ENCODE assay signal across 24 mouse cellular contexts in genomic region chr4:127091188-127091587, GRCm38 (mm10).
"Had no signal": no experiment of that assay in that cellular context is flagged by ENCODE, and none has a peak within 500 bp of the region (broad histone marks: within the 10 kb centered on the region; RNA-seq: fewer than 3 reads in every experiment).

No protein-coding gene starts in this region.

- DNase-seq: cerebellum, adult 9-11 months; cerebellum, postnatal 10 days; cerebellum, postnatal 14 days; cerebellum, postnatal 25 days; cerebellum, postnatal 36 days; embryo, embryonic 11 days; forebrain, postnatal 0 days; gastrocnemius, adult 2 months; gastrocnemius, postnatal 10 days; gastrocnemius, postnatal 14 days; gastrocnemius, postnatal 25 days; gastrocnemius, postnatal 36 days; heart, adult 18-20 months; heart, adult 2 months had no signal

- H3K4me3 ChIP-seq: embryonic facial prominence, embryonic 10.5 days; embryonic facial prominence, embryonic 12.5 days; embryonic facial prominence, embryonic 13.5 days; embryonic facial prominence, embryonic 15.5 days; erythroblast, embryonic 14.5 days; forebrain, embryonic 10.5 days; forebrain, embryonic 12.5 days; forebrain, embryonic 13.5 days; forebrain, embryonic 15.5 days; gastrocnemius, adult 2 months; heart, adult 2 months; heart, embryonic 10.5 days had no signal

- H3K9ac ChIP-seq: embryonic facial prominence, embryonic 12.5 days; embryonic facial prominence, embryonic 13.5 days; embryonic facial prominence, embryonic 15.5 days; forebrain, embryonic 12.5 days; forebrain, embryonic 13.5 days; forebrain, embryonic 15.5 days; forebrain, postnatal 0 days had no signal

- H3K27me3 ChIP-seq: embryonic facial prominence, embryonic 12.5 days; embryonic facial prominence, embryonic 13.5 days; embryonic facial prominence, embryonic 15.5 days; forebrain, embryonic 12.5 days; forebrain, embryonic 13.5 days; forebrain, embryonic 15.5 days had no signal

- H3K4me1 ChIP-seq: embryonic facial prominence, embryonic 10.5 days; embryonic facial prominence, embryonic 12.5 days; embryonic facial prominence, embryonic 13.5 days; embryonic facial prominence, embryonic 15.5 days; forebrain, embryonic 10.5 days; forebrain, embryonic 12.5 days; forebrain, embryonic 13.5 days; forebrain, embryonic 15.5 days; heart, embryonic 10.5 days had no signal

- H3K9me3 ChIP-seq: embryonic facial prominence, embryonic 10.5 days; embryonic facial prominence, embryonic 12.5 days; embryonic facial prominence, embryonic 13.5 days; embryonic facial prominence, embryonic 15.5 days; forebrain, embryonic 10.5 days; forebrain, embryonic 12.5 days; forebrain, embryonic 13.5 days; forebrain, embryonic 15.5 days; heart, embryonic 10.5 days had no signal

- H3K27ac ChIP-seq: embryonic facial prominence, embryonic 10.5 days; embryonic facial prominence, embryonic 12.5 days; embryonic facial prominence, embryonic 13.5 days; embryonic facial prominence, embryonic 15.5 days; forebrain, embryonic 10.5 days; forebrain, embryonic 12.5 days; forebrain, embryonic 13.5 days; forebrain, embryonic 15.5 days; gastrocnemius, adult 2 months; heart, adult 2 months; heart, embryonic 10.5 days had no signal

- H3K4me2 ChIP-seq: embryonic facial prominence, embryonic 12.5 days; embryonic facial prominence, embryonic 13.5 days; embryonic facial prominence, embryonic 15.5 days; forebrain, embryonic 12.5 days; forebrain, embryonic 13.5 days; forebrain, embryonic 15.5 days had no signal
